In the genomic region with DNA sequence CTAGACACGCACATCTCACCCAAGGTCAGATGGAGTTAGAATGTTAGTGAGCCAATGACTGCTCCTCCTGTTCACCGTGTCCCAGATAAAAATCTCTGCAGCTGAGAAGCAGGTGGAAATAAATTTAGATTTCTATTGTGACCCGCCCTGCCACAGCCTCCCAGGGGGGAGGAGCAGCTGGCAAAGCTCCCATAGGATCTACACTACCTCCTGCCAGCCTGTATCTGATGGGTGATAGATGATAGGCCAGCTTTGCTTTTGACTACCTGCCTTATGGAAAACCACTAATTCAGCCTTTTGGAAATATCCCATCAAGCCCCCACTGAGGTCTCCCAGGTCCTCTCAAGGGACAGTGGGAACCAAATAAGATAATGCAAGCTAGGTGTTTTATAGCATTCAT, we compare ENCODE assay signal across 26 mouse cellular contexts. TPM values are rescaled to one million over a fixed set of nuclear protein-coding genes. Genes with fewer than 3 reads are reported as not detected.
DNase-seq lines count a peak whose midpoint lies in the region; ATAC-seq and TF ChIP-seq lines count a peak whose summit lies in the region.
"Had no signal": no experiment of that assay in that cellular context is flagged by ENCODE, and none has a peak within 500 bp of the region (broad histone marks: within the 10 kb centered on the region; RNA-seq: fewer than 3 reads in every experiment).

No protein-coding gene starts in this region.

- H3K4me3 ChIP-seq in embryonic facial prominence, embryonic 14.5 days (ENCODE audit: low read depth, low read length), result no peak overlapping the region
- H3K4me3 ChIP-seq in embryonic facial prominence, embryonic 10.5 days, result no peak overlapping the region
- no peak overlapping the region for H3K4me3 ChIP-seq in embryonic facial prominence, embryonic 15.5 days (replicated peaks)
- no peak overlapping the region for H3K4me3 ChIP-seq in stomach, postnatal 0 days (ENCODE audit: low read depth, low read length)
- H3K4me3 ChIP-seq: embryonic facial prominence, embryonic 12.5 days; forebrain, embryonic 13.5 days; forebrain, embryonic 15.5 days had no signal

- peak; percentile 19 for DNase-seq in embryonic facial prominence, embryonic 14.5 days (ENCODE audit: low spot score)
- DNase-seq in embryonic facial prominence, embryonic 10.5 days (ENCODE audit: low spot score), result no peak
- DNase-seq in urinary bladder, postnatal 14 days (ENCODE audit: low spot score), result peak; percentile 61
- no peak for DNase-seq in urinary bladder, postnatal 25 days (ENCODE audit: low spot score)
- DNase-seq in stomach, postnatal 0 days (ENCODE audit: low spot score), result no peak
- DNase-seq: adrenal gland, adult 2 months; adrenal gland, postnatal 10 days; adrenal gland, postnatal 25 days; B cell, adult 2 months; cerebellum, adult 11 months; cerebellum, adult 18-20 months; cerebellum, adult 8-10 months; cerebellum, adult 9-11 months; cerebellum, postnatal 36 days; embryo, embryonic 11 days; forebrain, postnatal 0 days had no signal

- H3K27ac ChIP-seq in embryonic facial prominence, embryonic 14.5 days (replicated peaks; ENCODE audit: low read depth, low read length), result no peak overlapping the region
- H3K27ac ChIP-seq in embryonic facial prominence, embryonic 10.5 days (replicated peaks), result no peak overlapping the region
- H3K27ac ChIP-seq in embryonic facial prominence, embryonic 15.5 days (replicated peaks), result peak overlapping the region; percentile 74
- H3K27ac ChIP-seq in stomach, postnatal 0 days (replicated peaks), result peak overlapping the region; percentile 85
- H3K27ac ChIP-seq: embryonic facial prominence, embryonic 12.5 days; forebrain, embryonic 13.5 days; forebrain, embryonic 15.5 days had no signal

- TF ChIP-seq CTCF in stomach, postnatal 0 days (IDR thresholded peaks at IDR 0.05; ENCODE audit: low read depth), result no peak

- H3K9me3 ChIP-seq in embryonic facial prominence, embryonic 14.5 days (ENCODE audit: control insufficient read depth, low read length), result no peaks in the 10 kb centered on the region
- no peaks in the 10 kb centered on the region for H3K9me3 ChIP-seq in embryonic facial prominence, embryonic 10.5 days
- no peaks in the 10 kb centered on the region for H3K9me3 ChIP-seq in embryonic facial prominence, embryonic 15.5 days (replicated peaks)
- no peaks in the 10 kb centered on the region for H3K9me3 ChIP-seq in stomach, postnatal 0 days (ENCODE audit: control insufficient read depth, low read length)
- H3K9me3 ChIP-seq: embryonic facial prominence, embryonic 12.5 days; forebrain, embryonic 13.5 days; forebrain, embryonic 15.5 days had no signal

- no peak overlapping the region for H3K4me2 ChIP-seq in embryonic facial prominence, embryonic 14.5 days (ENCODE audit: low read depth, low read length)
- H3K4me2 ChIP-seq in embryonic facial prominence, embryonic 15.5 days (replicated peaks), result no peak overlapping the region
- no peak overlapping the region for H3K4me2 ChIP-seq in stomach, postnatal 0 days (replicated peaks; ENCODE audit: low read depth)
- H3K4me2 ChIP-seq: embryonic facial prominence, embryonic 12.5 days; forebrain, embryonic 13.5 days; forebrain, embryonic 15.5 days had no signal

- no peak for ATAC-seq in embryonic facial prominence, embryonic 14.5 days (ENCODE audit: low read depth)
- no peak for ATAC-seq in embryonic facial prominence, embryonic 15.5 days (ENCODE audit: insufficient number of reproducible peaks, low FRiP score, low TSS enrichment, low read depth)
- no peak for ATAC-seq in stomach, postnatal 0 days (ENCODE audit: low FRiP score, low TSS enrichment)
- ATAC-seq in frontal cortex, adult (ENCODE audit: low TSS enrichment), result no peak
- ATAC-seq: CD4-positive, CD25-positive, alpha-beta regulatory T cell, adult 4 months; forebrain, embryonic 13.5 days; forebrain, embryonic 15.5 days; forebrain, postnatal 0 days; Patski had no signal

- H3K27me3 ChIP-seq in embryonic facial prominence, embryonic 14.5 days (replicated peaks; ENCODE audit: control insufficient read depth, insufficient read depth, low read length), result peaks cover 38% of the 10 kb centered on the region
- H3K27me3 ChIP-seq in embryonic facial prominence, embryonic 10.5 days (replicated peaks; ENCODE audit: low read depth, poor library complexity, severe bottlenecking), result peaks cover 84% of the 10 kb centered on the region
- H3K27me3 ChIP-seq in embryonic facial prominence, embryonic 15.5 days, result peaks cover 22% of the 10 kb centered on the region
- no peaks in the 10 kb centered on the region for H3K27me3 ChIP-seq in stomach, postnatal 0 days (ENCODE audit: control insufficient read depth, insufficient read depth, low read length)

- H3K9ac ChIP-seq in embryonic facial prominence, embryonic 14.5 days (ENCODE audit: low read depth, low read length), result no peak overlapping the region
- no peak overlapping the region for H3K9ac ChIP-seq in embryonic facial prominence, embryonic 15.5 days
- H3K9ac ChIP-seq in stomach, postnatal 0 days (ENCODE audit: low read length), result no peak overlapping the region
- H3K9ac ChIP-seq: embryonic facial prominence, embryonic 12.5 days; forebrain, embryonic 13.5 days; forebrain, embryonic 15.5 days; forebrain, postnatal 0 days had no signal

- peaks cover 13% of the 10 kb centered on the region for H3K4me1 ChIP-seq in embryonic facial prominence, embryonic 14.5 days (ENCODE audit: control insufficient read depth, insufficient read depth, low read length)
- peaks cover 36% of the 10 kb centered on the region for H3K4me1 ChIP-seq in embryonic facial prominence, embryonic 10.5 days
- peaks cover 28% of the 10 kb centered on the region for H3K4me1 ChIP-seq in embryonic facial prominence, embryonic 15.5 days
- H3K4me1 ChIP-seq in stomach, postnatal 0 days (replicated peaks; ENCODE audit: control insufficient read depth, insufficient read depth), result no peaks in the 10 kb centered on the region

- no peaks in the 10 kb centered on the region for H3K36me3 ChIP-seq in embryonic facial prominence, embryonic 14.5 days (ENCODE audit: control insufficient read depth, insufficient read depth, low read length)
- H3K36me3 ChIP-seq in embryonic facial prominence, embryonic 10.5 days (replicated peaks), result no peaks in the 10 kb centered on the region
- H3K36me3 ChIP-seq in embryonic facial prominence, embryonic 15.5 days, result no peaks in the 10 kb centered on the region
- no peaks in the 10 kb centered on the region for H3K36me3 ChIP-seq in stomach, postnatal 0 days (ENCODE audit: control insufficient read depth, insufficient read depth, low read length)
- H3K36me3 ChIP-seq: embryonic facial prominence, embryonic 12.5 days; forebrain, embryonic 15.5 days; G1E had no signal

- 63% methylated on average over 3 of the region's 3 CpGs for WGBS in embryonic facial prominence, embryonic 14.5 days
- 74% methylated on average over 3 of the region's 3 CpGs for WGBS in embryonic facial prominence, embryonic 10.5 days
- 46% methylated on average over 3 of the region's 3 CpGs for WGBS in embryonic facial prominence, embryonic 15.5 days
- 53% methylated on average over 3 of the region's 3 CpGs for WGBS in stomach, postnatal 0 days

- TF ChIP-seq EP300 in stomach, postnatal 0 days (optimal IDR thresholded peaks at IDR 0.05), result peak; percentile 52

RNA-seq across cellular contexts. Expression of a gene that starts 5.1 kb away (rescaled TPM):
- polyA plus RNA-seq in embryonic facial prominence, embryonic 14.5 days (2014; fragmentation: Nextera tagmentation; extraction: Ambion mirVana), result 67.2 and 111 TPM in 2 replicates
- polyA plus RNA-seq in embryonic facial prominence, embryonic 10.5 days (2016; fragmentation: Nextera tagmentation; extraction: Ambion mirVana), result 0.50 and 1.6 TPM in 2 replicates
- 757 and 778 TPM in 2 replicates for polyA plus RNA-seq in embryonic facial prominence, embryonic 15.5 days (2015; fragmentation: Nextera tagmentation; extraction: Ambion mirVana)
- 588 and 700 TPM in 2 replicates for polyA plus RNA-seq in stomach, postnatal 0 days (2015; fragmentation: Nextera tagmentation; extraction: Ambion mirVana)
- polyA plus RNA-seq: CD4-positive, CD25-positive, alpha-beta regulatory T cell, adult 4 months; G1E; Patski had no signal

RNA-seq across cellular contexts. Expression of a gene that starts 13.8 kb away (rescaled TPM):
- 14.6 and 20.3 TPM in 2 replicates for polyA plus RNA-seq in embryonic facial prominence, embryonic 14.5 days (2014; fragmentation: Nextera tagmentation; extraction: Ambion mirVana)
- polyA plus RNA-seq in embryonic facial prominence, embryonic 10.5 days (2016; fragmentation: Nextera tagmentation; extraction: Ambion mirVana), result 0.06 TPM in 1 of 2 replicates, not detected in the other
- polyA plus RNA-seq in embryonic facial prominence, embryonic 15.5 days (2015; fragmentation: Nextera tagmentation; extraction: Ambion mirVana), result 67.0 and 80.2 TPM in 2 replicates
- 5.1 and 5.3 TPM in 2 replicates for polyA plus RNA-seq in stomach, postnatal 0 days (2015; fragmentation: Nextera tagmentation; extraction: Ambion mirVana)
- polyA plus RNA-seq: adrenal gland, adult 2 months; CD4-positive, CD25-positive, alpha-beta regulatory T cell, adult 4 months; embryonic facial prominence, embryonic 12.5 days; forebrain, embryonic 11.5 days; G1E; Patski had no signal

RNA-seq across cellular contexts. Expression of a gene that starts 37.0 kb away (rescaled TPM):
- polyA plus RNA-seq in embryonic facial prominence, embryonic 14.5 days (2014; fragmentation: Nextera tagmentation; extraction: Ambion mirVana), result 0.31 and 0.68 TPM in 2 replicates
- polyA plus RNA-seq in embryonic facial prominence, embryonic 10.5 days (2016; fragmentation: Nextera tagmentation; extraction: Ambion mirVana), result not detected in 2 replicates
- 0.63 and 2.2 TPM in 2 replicates for polyA plus RNA-seq in embryonic facial prominence, embryonic 15.5 days (2015; fragmentation: Nextera tagmentation; extraction: Ambion mirVana)
- polyA plus RNA-seq in stomach, postnatal 0 days (2015; fragmentation: Nextera tagmentation; extraction: Ambion mirVana), result 1.9 and 2.2 TPM in 2 replicates
- polyA plus RNA-seq: adrenal gland, adult 2 months; brain, embryonic 14.5 days; CD4-positive, CD25-positive, alpha-beta regulatory T cell, adult 4 months; embryonic facial prominence, embryonic 12.5 days; forebrain, embryonic 11.5 days; forebrain, embryonic 13.5 days; forebrain, embryonic 15.5 days; forebrain, postnatal 0 days; G1E; Patski had no signal

RNA-seq across cellular contexts. Expression of a gene that starts 37.8 kb away (rescaled TPM):
- 0.10 TPM in 1 of 2 replicates, not detected in the other for polyA plus RNA-seq in embryonic facial prominence, embryonic 14.5 days (2014; fragmentation: Nextera tagmentation; extraction: Ambion mirVana)
- not detected in 2 replicates for polyA plus RNA-seq in embryonic facial prominence, embryonic 10.5 days (2016; fragmentation: Nextera tagmentation; extraction: Ambion mirVana)
- polyA plus RNA-seq in embryonic facial prominence, embryonic 15.5 days (2015; fragmentation: Nextera tagmentation; extraction: Ambion mirVana), result 1.2 and 2.0 TPM in 2 replicates
- polyA plus RNA-seq in stomach, postnatal 0 days (2015; fragmentation: Nextera tagmentation; extraction: Ambion mirVana), result not detected in 2 replicates
- polyA plus RNA-seq: adrenal gland, adult 2 months; brain, embryonic 14.5 days; CD4-positive, CD25-positive, alpha-beta regulatory T cell, adult 4 months; embryonic facial prominence, embryonic 12.5 days; forebrain, embryonic 11.5 days; forebrain, embryonic 13.5 days; forebrain, embryonic 15.5 days; G1E; Patski had no signal

RNA-seq across cellular contexts. Expression of a gene that starts 53.6 kb away (rescaled TPM):
- polyA plus RNA-seq in embryonic facial prominence, embryonic 14.5 days (2014; fragmentation: Nextera tagmentation; extraction: Ambion mirVana), result 3.3 and 3.4 TPM in 2 replicates
- not detected in 2 replicates for polyA plus RNA-seq in embryonic facial prominence, embryonic 10.5 days (2016; fragmentation: Nextera tagmentation; extraction: Ambion mirVana)
- polyA plus RNA-seq in embryonic facial prominence, embryonic 15.5 days (2015; fragmentation: Nextera tagmentation; extraction: Ambion mirVana), result 17.2 and 30.5 TPM in 2 replicates
- not detected in 2 replicates for polyA plus RNA-seq in stomach, postnatal 0 days (2015; fragmentation: Nextera tagmentation; extraction: Ambion mirVana)
- polyA plus RNA-seq: adrenal gland, adult 2 months; CD4-positive, CD25-positive, alpha-beta regulatory T cell, adult 4 months; forebrain, embryonic 11.5 days; G1E; Patski had no signal

Comparison
In these comparisons a context has a peak if more than half of its experiments do, and no peak if none do; other contexts are left out.
1. DNase-seq: peak in embryonic facial prominence, embryonic 14.5 days (single experiment) and urinary bladder, postnatal 14 days (single experiment); none in embryonic facial prominence, embryonic 10.5 days (single experiment), urinary bladder, postnatal 25 days (single experiment) and stomach, postnatal 0 days (single experiment).
2. H3K27ac ChIP-seq: peak in embryonic facial prominence, embryonic 15.5 days (single experiment) and stomach, postnatal 0 days (single experiment); none in embryonic facial prominence, embryonic 14.5 days (single experiment) and embryonic facial prominence, embryonic 10.5 days (single experiment).
3. RNA of a gene that starts 5.1 kb away (polyA plus RNA-seq): 757 to 778 TPM in embryonic facial prominence, embryonic 15.5 days, 588 to 700 TPM in stomach, postnatal 0 days and 67.2 to 111 TPM in embryonic facial prominence, embryonic 14.5 days; 0.50 to 1.6 TPM in embryonic facial prominence, embryonic 10.5 days; every median in the first group is over 10 times any median in the second.